Mouse (Mus musculus) stomach, embryonic 14.5 days (tissue): ENCODE results near the gene Rab11b. TPM values are rescaled to one million over a fixed set of nuclear protein-coding genes. Genes with fewer than 3 reads are reported as not detected.

Experiments used
- ATAC-seq: fragments of 200-750 bp; cut with Nextera tagmentation; 2 replicates; pipeline ENCODE4 v1.8.0; 2017; ENCODE audit warnings: low read depth, moderate TSS enrichment; ENCODE audit not compliant: insufficient number of reproducible peaks, insufficient read depth, low FRiP score
- H3K27ac ChIP-seq: fragments of 300-500 bp; sonication (generic); 2 replicates; pipeline ENCODE4 v1.5.1; 2014; ENCODE audit warnings: mild to moderate bottlenecking, low read length, moderate library complexity, mixed read lengths
- H3K27me3 ChIP-seq: fragments of 300-500 bp; sonication (generic); 2 replicates; pipeline ENCODE4 v1.6.1; 2014; ENCODE audit warnings: low read length, control low read depth, mixed read lengths; ENCODE audit not compliant: control insufficient read depth, insufficient read depth
- H3K36me3 ChIP-seq: fragments of 300-500 bp; sonication (generic); 2 replicates; pipeline ENCODE4 v1.6.1; 2014; ENCODE audit warnings: mild to moderate bottlenecking, control low read depth, low read length, moderate library complexity, mixed read lengths; ENCODE audit not compliant: control insufficient read depth, insufficient read depth
- H3K4me1 ChIP-seq: fragments of 300-500 bp; sonication (generic); 2 replicates; pipeline ENCODE4 v1.6.1; 2014; ENCODE audit warnings: low read length, control low read depth, mixed read lengths; ENCODE audit not compliant: control insufficient read depth, insufficient read depth
- H3K4me2 ChIP-seq: fragments of 300-500 bp; sonication (generic); replicated peaks from 2 replicates; pipeline ENCODE4 v1.6.1; 2014; ENCODE audit warnings: low read depth, low read length, control low read depth
- H3K4me3 ChIP-seq: fragments of 300-500 bp; sonication (generic); 2 replicates; pipeline ENCODE4 v1.5.1; 2014; ENCODE audit warnings: low read depth, low read length, control low read depth
- H3K9ac ChIP-seq: fragments of 300-500 bp; sonication (generic); replicated peaks from 2 replicates; pipeline ENCODE4 v1.6.1; 2014; ENCODE audit warnings: low read depth, mild to moderate bottlenecking, control low read depth, low read length, moderate library complexity, mixed read lengths
- H3K9me3 ChIP-seq: fragments of 300-500 bp; sonication (generic); 2 replicates; pipeline ENCODE4 v1.6.1; 2016; ENCODE audit warnings: low read depth, low read length, control low read depth; ENCODE audit not compliant: control insufficient read depth
- WGBS: fragments of 180-500 bp; shearing (Covaris S2); extraction: QIAGEN DNeasy Blood & Tissue Kit; methylation state at CpG from one replicate; pipeline ENCODE4 v1.1.7; 2014; 5-methylcytosine and 5-hydroxymethylcytosine counted together
- polyA plus RNA-seq: library from polyadenylated mRNA; unstranded; fragments of >200 nt; fragmentation: Nextera tagmentation; extraction: Ambion mirVana; gene quantifications from 2 replicates; pipeline ENCODE4 v1.2.1, GENCODE M21; 2014

Gene Rab11b
- polyA plus RNA-seq, 1 experiment from 2014 or later: 296 TPM

DNA sequence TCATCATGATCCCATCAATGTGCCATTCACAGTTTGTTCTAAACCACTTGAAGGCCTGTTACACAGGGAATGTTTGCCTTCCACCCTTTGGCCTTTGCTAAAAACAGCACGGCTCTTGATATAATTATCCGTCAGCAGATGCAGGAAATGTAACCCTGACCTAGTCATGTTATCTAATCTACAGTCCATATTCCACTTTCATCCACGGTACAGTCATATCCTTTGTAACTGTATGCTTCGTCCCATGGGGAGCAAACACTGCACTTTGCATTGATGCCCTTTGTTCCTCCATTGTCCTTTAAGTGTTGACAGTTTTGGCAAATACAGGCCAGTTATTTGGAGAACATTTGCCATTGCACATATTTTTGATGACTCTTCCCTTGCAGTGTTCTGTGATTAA, 28.4 kb upstream of the Rab11b start:
- Histone ChIP-seq H3K4me3 (no peak overlapping the region), H3K9me3 (no peaks in the 10 kb centered on the region), H3K27me3 (no peaks in the 10 kb centered on the region), H3K4me2 (no peak overlapping the region), H3K4me1 (no peaks in the 10 kb centered on the region), H3K36me3 (no peaks in the 10 kb centered on the region), H3K27ac (no peak overlapping the region), H3K9ac (no peak overlapping the region)
- 50% methylated on average over 4 of the region's 4 CpGs for WGBS
- no peak for ATAC-seq

DNA sequence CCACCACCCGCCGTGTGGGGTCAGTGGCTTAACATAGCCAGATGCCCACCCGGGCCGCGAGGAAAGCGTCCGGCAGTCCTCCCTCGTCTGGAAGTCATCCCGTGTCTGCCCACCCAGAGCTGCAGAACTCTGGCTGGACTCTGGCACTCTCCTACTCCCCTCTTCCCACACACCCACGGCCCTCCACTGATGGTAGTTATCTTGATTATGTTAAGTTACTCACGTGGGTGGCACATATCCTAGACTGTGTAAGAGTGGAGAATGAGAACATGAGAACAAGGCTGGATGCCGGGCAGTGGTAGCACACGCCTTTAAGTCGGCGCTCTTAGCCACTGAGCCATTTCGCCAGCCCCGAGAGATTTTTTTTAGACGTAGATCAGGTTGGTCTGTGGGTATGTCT, 26.0 kb upstream of the Rab11b start:
- Histone ChIP-seq H3K4me2 (no peak overlapping the region), H3K27ac (no peak overlapping the region), H3K9me3 (no peaks in the 10 kb centered on the region), H3K36me3 (no peaks in the 10 kb centered on the region), H3K4me3 (no peak overlapping the region), H3K9ac (no peak overlapping the region), H3K27me3 (no peaks in the 10 kb centered on the region), H3K4me1 (peaks cover 15% of the 10 kb centered on the region)
- ATAC-seq: no peak
- 86% methylated on average over 18 of the region's 18 CpGs for WGBS

DNA sequence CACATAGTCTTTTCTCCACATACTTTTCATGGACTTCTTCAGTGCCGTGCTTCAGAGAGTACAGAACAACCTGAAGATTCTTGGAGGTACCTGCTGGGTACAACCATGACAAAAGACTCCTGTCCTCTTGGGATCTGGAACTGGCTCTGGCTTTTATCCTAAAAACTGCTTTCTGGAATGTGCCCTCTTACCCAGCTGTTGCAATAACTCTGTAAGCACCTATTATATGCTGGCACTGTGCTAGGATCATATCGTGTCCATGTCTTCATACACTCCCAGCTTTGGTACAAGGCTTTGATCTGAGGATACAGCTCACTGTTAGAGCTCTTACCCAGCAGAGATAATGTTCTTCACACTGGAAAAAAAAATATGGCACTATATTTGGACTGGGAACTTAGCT, 24.6 kb upstream of the Rab11b start:
- H3K9me3 ChIP-seq: no peaks in the 10 kb centered on the region
- H3K27me3 ChIP-seq: no peaks in the 10 kb centered on the region
- H3K9ac ChIP-seq: no peak overlapping the region
- ATAC-seq: no peak
- WGBS: 89% methylated on average over 2 of the region's 2 CpGs
- no peak overlapping the region for H3K27ac ChIP-seq
- H3K4me2 ChIP-seq: no peak overlapping the region
- H3K4me1 ChIP-seq: peaks cover 27% of the 10 kb centered on the region
- no peaks in the 10 kb centered on the region for H3K36me3 ChIP-seq
- no peak overlapping the region for H3K4me3 ChIP-seq

DNA sequence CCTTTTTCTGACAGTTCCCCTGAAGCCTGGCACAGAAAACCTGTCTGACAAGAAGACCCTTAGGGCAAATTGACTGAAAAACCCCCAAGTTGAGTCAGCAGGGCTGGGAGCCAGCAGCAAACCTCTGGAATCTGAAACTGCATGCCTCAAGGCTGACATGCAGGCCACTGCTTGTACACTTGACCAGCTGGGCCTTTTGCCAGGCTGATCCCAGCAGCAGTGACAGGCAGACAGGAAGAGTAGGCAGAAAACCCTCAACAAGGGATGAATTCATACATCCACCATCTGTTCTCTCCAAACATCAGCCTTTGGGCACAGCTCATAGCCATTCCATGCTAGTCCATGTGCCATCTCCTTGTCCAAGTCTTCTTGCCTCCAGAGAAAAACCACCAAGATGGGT, 23.1 kb upstream of the Rab11b start:
- H3K4me2 ChIP-seq: no peak overlapping the region
- no peak overlapping the region for H3K9ac ChIP-seq
- no peaks in the 10 kb centered on the region for H3K36me3 ChIP-seq
- H3K9me3 ChIP-seq: no peaks in the 10 kb centered on the region
- H3K4me3 ChIP-seq: no peak overlapping the region
- H3K27ac ChIP-seq: peak overlapping the region; percentile 62
- H3K27me3 ChIP-seq: no peaks in the 10 kb centered on the region
- H3K4me1 ChIP-seq: peaks cover 38% of the 10 kb centered on the region
- ATAC-seq: no peak

DNA sequence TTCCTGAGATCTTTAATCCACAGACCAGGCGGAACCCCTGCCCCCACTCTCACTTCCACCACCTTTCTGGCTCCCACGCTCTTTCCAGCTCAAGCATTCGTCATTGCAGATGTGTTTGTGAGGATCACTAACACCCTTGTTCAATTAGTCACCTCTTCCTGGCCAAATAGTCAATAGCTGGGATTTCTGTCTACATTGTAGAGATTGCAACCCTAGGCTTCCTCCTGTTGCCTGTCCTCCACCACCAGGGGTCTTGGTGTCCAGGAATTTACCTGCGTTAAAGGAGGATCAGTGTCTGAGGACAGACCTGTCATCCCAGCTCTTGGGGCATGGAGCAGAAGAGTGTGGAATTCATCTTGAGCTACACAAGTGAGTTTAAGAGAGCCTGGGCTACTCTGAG, 21.7 kb upstream of the Rab11b start:
- Histone ChIP-seq H3K9me3 (no peaks in the 10 kb centered on the region), H3K9ac (no peak overlapping the region; the same call in 1 of the 2 replicates), H3K4me2 (peak overlapping the region; percentile 89), H3K36me3 (peaks cover 3% of the 10 kb centered on the region; the same call in 1 of the 2 replicates), H3K27ac (no peak overlapping the region), H3K4me1 (peaks cover 38% of the 10 kb centered on the region), H3K27me3 (no peaks in the 10 kb centered on the region), H3K4me3 (peak overlapping the region; percentile 42)
- 38% methylated on average over 4 of the region's 4 CpGs for WGBS
- ATAC-seq: no peak

DNA sequence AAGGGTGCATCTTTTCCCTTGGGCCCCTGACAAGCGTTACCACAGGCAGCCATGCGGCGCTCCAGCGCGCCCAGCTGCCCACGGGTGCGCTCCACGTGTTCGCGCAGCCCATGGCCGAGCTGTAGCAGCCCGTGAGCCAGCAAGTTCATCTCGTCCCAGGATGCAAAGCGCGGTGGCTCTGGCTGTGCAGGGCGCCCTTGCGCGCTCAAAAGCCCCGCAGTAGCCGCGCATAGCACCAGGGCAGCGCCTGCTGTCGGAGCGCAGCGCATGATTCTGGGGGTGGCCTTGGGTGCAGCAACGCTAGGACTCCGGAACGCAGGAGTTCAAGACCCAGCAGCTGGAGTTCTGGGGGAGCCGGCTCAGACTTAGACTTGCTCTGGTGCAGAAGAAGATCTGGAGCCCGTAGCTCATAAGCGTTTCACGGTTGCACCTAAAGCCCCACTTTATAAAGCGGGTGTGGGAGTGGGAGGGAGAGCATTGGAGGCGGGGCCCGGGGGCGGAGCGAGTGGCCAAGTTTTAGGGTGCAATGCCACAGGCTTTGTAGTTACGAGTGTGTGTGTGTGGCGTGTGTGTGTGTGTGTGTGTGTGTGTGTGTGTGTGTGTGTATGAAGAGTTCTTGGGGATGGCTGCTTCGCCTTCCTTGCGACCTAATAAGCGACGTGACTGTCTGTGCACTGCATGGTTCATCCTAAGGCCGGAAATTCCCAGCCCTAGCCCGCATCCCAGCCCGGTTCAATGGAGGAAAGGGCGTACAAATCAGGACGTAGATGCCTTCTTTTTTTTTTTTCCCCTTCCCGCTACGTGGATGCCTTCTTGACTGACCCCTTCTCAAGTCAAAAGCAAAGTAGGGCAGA, 21.0 kb upstream of the Rab11b start, which contains the start of gene Angptl4:
TSS of gene Angptl4 (minus strand) at position 707 of the 854 bp plus-strand sequence.
- peak; percentile 61 for ATAC-seq
- Histone ChIP-seq H3K4me2 (peak within 1 kb of the TSS; percentile 89), H3K4me1 (peaks cover 38% of the 10 kb centered on the region), H3K9ac (peak within 1 kb of the TSS; percentile 48; the same call in 1 of the 2 replicates), H3K27ac (peak within 1 kb of the TSS; percentile 89), H3K27me3 (no peaks in the 10 kb centered on the region), H3K36me3 (peaks cover 8% of the 10 kb centered on the region; the same call in 1 of the 2 replicates), H3K9me3 (no peaks in the 10 kb centered on the region), H3K4me3 (peak within 1 kb of the TSS; percentile 42)
- 2% methylated on average over 50 of the region's 50 CpGs for WGBS

DNA sequence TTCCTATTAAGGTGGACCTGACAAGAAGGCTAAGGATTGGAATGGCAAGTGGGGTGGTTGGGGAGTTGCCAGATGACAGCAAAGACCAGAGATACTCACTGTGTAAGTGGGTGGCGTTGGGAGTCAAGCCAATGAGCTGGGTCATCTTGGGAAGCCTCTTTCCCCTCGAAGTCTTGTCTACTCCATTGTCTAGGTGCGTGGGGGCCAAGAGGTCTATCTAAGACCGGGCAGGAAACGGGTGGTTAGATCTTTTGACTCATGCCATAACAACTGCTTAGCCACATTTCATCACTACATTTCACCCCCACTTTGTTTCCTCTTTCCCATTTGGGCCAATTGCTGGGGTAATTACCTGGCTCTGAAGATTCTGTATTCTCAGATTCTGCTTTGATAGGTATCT, 20.1 kb upstream of the Rab11b start:
- no peaks in the 10 kb centered on the region for H3K27me3 ChIP-seq
- ATAC-seq: no peak
- no peaks in the 10 kb centered on the region for H3K9me3 ChIP-seq
- 80% methylated on average over 5 of the region's 5 CpGs for WGBS
- H3K27ac ChIP-seq: peak overlapping the region; percentile 89; the same call in 1 of the 2 replicates
- H3K36me3 ChIP-seq: peaks cover 8% of the 10 kb centered on the region; the same call in 1 of the 2 replicates
- H3K9ac ChIP-seq: no peak overlapping the region; the same call in 1 of the 2 replicates
- H3K4me2 ChIP-seq: peak overlapping the region; percentile 89
- peaks cover 38% of the 10 kb centered on the region for H3K4me1 ChIP-seq
- peak overlapping the region; percentile 42 for H3K4me3 ChIP-seq

DNA sequence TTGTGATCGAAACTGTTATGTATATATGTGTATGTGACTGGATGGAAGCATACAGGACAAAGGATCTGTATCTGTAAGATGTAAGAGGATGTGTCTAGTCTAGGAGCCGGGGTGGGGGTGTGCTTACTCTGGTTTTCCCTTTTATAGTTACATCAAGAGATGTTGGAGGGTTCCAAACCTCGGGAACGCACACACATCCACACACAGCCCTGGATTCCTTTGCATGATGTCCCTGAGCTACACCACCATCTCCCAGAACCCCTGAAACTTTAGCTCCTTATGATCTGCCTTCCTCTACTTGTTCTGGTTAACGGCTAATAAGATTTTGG, 19.6 kb upstream of the Rab11b start:
- H3K9ac ChIP-seq: no peak overlapping the region
- peak overlapping the region; percentile 42 for H3K4me3 ChIP-seq
- H3K4me2 ChIP-seq: peak overlapping the region; percentile 89
- peaks cover 38% of the 10 kb centered on the region for H3K4me1 ChIP-seq
- WGBS: 73% methylated on average over 5 of the region's 5 CpGs
- ATAC-seq: no peak
- peak overlapping the region; percentile 89 for H3K27ac ChIP-seq
- no peaks in the 10 kb centered on the region for H3K27me3 ChIP-seq
- peaks cover 8% of the 10 kb centered on the region; the same call in 1 of the 2 replicates for H3K36me3 ChIP-seq
- no peaks in the 10 kb centered on the region for H3K9me3 ChIP-seq
